Mouse (Mus musculus) cerebellum, postnatal 4 days (tissue): ENCODE data around the gene Gm10024.
"Not testable (repeated sequence)": the region's sequence is repeated elsewhere in the genome, so short reads cannot be mapped to it uniquely, and the experiment has no call there.

Experiments
- DNase-seq, 2 experiments: peaks; one replicate each; pipeline ENCODE4 v3.0.0; 2022; ENCODE audit warnings: low spot score in 2 of 2, mixed read lengths in 1 of 2

Gene Gm10024

DNA sequence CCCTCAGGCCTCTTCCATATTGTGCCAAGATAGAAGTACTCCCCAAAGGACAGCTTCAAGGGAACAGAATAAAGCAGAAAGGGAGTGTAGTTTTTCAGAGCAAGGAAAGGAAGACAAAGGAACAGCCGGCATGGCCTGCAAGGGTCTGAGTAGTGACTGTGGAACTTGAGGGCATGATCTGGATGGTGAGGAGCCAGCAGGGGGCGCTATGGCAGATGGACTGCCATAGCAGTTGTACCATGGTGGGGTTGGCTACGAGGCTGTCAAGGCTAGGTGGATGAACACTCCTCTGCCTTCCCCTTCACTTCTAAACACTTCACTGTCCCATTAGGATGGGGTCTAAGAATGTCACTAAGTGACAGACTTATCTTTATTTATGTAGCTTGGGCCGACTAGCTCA lies 18.0 kb downstream of the Gm10024 start:
- no peak for DNase-seq

DNA sequence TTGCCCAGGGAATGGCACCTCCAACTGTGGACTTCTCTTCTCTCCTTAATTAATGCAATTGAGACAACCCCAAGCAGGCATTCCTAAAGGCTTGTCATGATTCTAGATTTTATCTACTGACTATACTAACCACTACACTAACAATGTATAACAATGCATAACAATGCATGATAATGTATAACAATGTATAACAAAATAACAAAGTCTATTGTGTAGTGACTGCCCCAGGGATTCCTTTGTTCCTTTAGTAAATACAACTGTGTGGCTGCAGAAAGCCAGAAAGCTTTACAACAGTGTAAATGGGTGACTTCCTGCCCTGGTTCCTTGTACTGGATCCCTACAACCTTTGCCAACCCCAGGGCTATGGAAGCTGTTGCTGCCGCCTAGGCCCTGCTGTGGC lies 24.7 kb downstream of the Gm10024 start:
- DNase-seq, result no peak

DNA sequence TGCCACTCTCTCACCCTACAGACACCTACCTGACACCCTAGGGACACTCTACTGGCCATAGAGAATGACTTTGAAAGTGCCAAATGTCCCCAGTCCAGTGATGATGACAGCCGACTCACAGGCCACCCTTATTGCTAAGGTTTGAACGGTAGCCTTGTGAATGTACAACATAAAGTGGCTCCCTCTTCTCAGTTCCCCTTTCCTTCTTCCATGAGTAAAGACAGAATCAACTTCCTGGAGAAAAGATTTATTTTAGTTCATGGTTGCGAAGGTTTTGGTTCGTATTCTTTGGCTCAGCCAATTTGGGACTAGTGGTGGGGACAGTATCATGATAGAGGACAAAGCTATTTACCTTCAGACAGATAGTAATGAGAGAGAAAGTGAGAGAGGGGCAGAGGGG lies 27.7 kb downstream of the Gm10024 start:
- no peak for DNase-seq

DNA sequence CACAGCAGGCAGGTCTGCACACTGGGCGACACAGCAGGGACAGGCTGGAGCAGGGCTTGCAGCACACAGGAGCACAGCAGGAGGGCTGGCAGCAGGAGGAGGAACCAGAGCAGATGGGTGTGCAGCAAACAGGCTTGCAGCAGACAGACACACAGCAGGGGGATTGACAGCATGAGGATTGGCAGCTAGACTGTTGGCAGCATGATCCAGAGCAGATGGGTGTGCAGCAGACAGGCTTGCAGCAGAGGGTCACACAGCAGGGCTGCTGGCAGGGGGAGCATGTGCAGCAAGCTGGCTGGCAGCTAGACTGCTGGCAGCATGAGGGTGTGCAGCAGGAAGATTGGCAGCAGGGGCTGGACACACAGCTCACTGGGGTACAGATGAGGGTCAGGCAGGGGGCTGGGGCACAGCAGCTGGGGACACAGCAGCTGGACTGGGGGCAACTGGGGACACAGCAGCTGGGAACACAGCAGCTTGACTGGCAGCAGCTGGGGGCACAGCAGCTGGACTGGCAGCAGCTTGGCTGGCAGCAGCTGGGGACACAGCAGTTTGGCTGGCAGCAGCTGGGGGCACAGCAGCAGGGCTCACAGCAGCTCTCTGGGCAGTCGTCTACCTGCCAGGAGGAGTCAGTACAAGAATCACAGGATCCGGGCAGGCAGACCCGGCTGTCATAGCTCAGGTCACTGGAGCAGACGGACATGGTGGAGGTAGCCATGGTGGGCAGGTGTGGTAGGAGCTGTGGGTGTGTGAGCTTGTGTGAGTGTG lies 30.8 kb downstream of the Gm10024 start, which contains the start of gene Gm18596:
Gm18596 (minus strand) TSS at position 715 of the 765 bp plus-strand sequence.
- peak in 1 of 2 experiments; percentile 32 for DNase-seq

DNA sequence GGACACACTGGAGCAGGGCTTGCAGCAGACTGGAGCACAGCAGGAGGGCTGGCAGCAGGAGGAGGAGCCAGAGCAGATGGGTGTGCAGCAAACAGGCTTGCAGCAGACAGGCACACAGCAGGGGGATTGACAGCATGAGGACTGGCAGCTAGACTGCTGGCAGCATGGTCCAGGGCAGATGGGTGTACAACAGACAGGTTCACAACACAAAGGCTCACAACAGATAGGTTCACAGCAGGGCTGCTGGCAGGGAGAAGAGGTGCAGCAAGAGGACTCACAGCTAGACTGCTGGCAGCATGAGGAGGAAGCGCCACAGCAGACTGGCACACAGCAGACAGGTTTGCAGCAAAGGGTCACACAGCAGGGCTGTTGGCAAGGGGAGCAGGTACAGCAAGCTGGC lies 39.4 kb downstream of the Gm10024 start:
- not testable (repeated sequence) for DNase-seq

DNA sequence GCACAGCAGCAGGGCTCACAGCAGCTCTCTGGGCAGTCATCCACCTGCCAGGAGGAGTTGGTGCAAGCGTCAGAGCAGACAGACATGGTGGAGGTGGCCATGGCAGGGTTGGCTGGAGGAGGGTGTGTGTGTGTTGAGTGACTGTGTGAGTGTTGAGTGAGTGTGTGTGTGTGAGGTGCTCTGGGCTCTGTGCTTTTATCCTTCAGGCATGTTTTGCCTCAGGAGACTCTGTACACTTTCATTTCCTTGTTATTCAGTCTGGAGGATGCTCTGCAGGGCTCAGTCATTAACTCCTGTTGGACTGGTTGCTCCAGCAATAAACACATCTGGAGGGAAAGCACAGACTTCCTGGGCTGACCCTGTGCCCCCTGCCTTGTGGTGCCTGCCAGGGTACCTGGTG lies 40.0 kb downstream of the Gm10024 start, which contains the start of gene Gm9736:
Gm9736 (minus strand) TSS at position 101 of the 400 bp plus-strand sequence.
- DNase-seq, result not testable (repeated sequence)

DNA sequence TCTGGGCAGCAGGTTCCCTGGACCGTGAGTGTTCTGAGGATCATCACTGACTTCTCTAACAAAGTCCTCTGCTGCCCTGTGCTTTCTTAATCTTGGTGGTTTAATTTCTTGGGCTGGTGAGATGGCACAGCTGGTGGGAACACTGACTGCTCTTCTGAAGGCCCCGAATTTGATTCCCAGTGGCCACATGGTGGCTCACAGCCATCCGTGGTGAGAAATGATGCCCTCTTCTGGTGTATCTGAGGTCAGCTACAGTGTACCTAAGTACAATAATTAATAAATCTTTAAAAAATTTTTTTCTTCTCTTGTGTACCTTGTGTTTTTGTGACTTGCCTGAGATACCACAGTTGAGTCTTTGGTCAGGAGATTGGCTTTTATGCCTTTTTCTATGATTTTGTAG lies 41.1 kb downstream of the Gm10024 start:
- DNase-seq, result not testable (repeated sequence)

DNA sequence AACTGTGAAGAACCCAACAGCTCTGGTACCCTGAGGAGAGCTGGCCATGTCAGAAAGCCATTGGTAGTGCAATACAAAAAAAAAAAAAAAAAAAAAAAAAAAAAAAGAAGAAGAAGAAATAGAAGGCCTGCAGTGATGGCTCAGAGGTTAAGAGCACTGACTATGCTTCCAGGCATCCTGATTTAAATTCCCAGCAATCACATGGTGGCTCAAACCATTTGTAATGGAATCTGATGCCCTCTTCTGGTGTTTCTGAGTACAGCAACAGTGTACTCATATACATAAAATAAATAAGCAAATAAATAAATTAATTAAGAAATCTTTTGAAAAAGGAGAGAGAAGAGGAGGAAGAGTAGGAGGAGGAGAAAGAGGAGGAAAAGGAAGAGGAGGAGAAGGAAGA lies 42.2 kb downstream of the Gm10024 start:
- DNase-seq, result no peak

DNA sequence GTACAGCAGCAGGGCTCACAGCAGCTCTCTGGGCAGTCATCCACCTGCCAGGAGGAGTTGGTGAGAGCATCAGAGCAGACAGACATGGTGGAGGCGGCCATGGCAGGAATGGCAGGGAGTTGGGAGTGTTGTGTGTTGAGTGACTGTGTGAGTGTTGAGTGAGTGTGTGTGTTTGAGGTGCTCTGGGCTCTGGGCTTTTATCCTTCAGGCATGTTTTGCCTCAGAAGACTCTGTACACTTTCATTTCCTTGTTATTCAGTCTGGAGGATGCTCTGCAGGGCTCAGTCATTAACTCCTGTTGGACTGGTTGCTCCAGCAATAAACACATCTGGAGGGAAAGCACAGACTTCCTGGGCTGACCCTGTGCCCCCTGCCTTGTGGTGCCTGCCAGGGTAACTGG lies 48.3 kb downstream of the Gm10024 start, which contains the start of gene Gm3233:
Gm3233 (minus strand) TSS at position 101 of the 400 bp plus-strand sequence.
- not testable (repeated sequence) for DNase-seq
